Mouse (Mus musculus) CD4-positive, CD25-positive, alpha-beta regulatory T cell, adult 4 months (primary cell): ENCODE data around the gene 6030452D12Rik. TPM values are rescaled to one million over a fixed set of nuclear protein-coding genes. Genes with fewer than 3 reads are reported as not detected.

Experiments
- ATAC-seq: one replicate; pipeline ENCODE4 v1.8.0; 2017
- polyA plus RNA-seq, 2 experiments: library from polyadenylated mRNA; unstranded; fragments of 100-300 nt; shearing (Covaris generic); gene quantifications; one replicate each; pipeline ENCODE4 v1.2.1; 2017

The 6030452D12Rik gene
- not detected for polyA plus RNA-seq

DNA sequence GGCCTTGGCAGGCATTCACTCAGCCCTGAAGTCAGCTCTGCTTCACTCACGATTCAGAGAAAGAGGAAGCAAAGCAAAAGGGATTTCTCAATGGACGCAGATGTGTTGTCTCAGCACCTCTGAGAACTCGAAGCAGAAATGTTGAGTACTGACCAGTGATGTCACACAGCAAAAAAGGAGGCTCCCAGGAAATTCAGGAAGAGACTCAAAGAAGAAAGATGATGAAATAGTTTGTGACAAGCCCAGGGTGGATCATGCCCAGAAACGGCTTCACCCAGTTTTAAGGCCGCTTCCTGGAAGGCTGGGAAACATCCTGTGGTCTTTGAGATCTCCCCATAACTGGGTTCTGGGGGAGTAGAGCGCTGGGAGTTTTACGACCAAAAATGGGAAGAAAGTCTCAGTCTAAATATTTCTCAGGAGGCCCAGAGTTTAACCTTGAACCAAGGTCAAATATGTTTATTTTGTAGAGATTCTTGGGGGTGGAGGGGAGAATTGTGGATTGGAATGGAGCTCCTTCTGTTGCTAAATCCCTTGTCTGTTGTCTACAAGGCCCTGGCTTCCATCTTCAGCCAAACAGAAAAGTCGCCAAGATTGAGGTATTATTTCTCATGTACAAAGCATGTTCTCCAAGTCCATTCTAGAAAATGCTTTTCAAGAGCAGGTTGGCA lies at the start of gene 6030452D12Rik:
Gene 6030452D12Rik (plus strand): TSS at position 505 of the 668 bp plus-strand sequence.
- ATAC-seq, result no peak

GRCm38 (mm10) chr8:106451301-106452085 lies 48.8 kb upstream of the 6030452D12Rik start:
- ATAC-seq, result no peak

GRCm38 (mm10) chr8:106452701-106453481 lies 47.4 kb upstream of the 6030452D12Rik start:
- ATAC-seq, result no peak

GRCm38 (mm10) chr8:106454036-106454435 lies 46.3 kb upstream of the 6030452D12Rik start:
- no peak for ATAC-seq

DNA sequence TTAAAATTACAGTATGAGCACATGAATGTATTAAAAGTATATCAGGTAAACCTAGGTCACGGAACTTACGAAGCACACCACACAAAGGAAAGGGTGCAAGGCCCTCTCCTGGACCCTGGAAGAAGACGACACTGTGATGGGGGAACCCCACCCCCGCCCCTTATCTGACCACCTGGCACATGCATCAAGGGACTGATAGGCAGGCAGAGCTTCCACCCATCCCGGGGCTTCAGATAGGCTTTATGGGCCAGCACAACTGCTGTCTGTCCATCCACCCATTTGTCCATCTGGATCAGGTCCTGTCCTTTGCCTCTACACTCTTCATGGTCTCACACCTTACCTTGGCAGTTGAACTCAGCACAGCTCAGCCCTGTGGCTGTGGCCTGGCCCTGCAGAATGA lies 38.2 kb upstream of the 6030452D12Rik start:
- ATAC-seq, result no peak

DNA sequence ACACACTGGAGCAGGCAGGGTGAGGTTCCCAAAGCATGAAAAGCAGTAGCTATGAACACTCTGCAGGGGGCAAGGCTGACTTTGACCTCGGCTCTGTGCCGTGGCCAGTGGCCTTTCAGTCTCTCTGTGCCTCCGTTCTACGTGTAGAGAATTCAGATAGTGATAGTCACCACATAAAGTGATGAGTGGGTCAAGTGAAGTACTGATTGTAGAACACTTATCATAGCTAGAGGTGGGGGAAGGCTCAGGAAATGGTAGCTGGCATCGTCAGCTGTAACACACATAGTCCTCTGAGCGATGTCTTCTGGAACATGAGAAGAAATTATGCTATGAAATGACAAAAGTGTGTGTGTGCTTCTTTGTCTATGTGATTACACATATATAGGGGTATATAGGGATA lies 36.5 kb upstream of the 6030452D12Rik start:
- no peak for ATAC-seq

DNA sequence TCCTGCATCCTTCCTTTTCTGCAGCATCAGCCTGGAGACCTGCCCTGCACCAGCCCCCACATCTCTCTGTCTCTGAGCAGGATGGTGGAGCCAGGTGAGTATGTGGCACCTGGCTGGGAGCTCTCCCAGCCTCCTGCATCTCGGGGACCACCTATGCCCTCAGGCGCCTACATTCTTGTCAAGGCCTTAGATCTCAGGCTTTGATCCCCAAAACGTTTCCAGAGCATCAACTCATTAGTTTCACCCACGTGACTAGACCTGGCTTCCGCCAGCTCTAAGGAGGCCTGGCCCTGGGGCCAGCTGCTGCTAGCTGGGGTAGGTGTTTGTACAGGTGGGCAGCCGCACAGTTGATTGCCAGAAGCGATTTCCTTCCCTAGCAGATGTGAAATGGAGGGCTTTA lies 30.8 kb upstream of the 6030452D12Rik start:
- ATAC-seq, result no peak

- no peak for ATAC-seq
These were observed 26.3 kb upstream of the 6030452D12Rik start for GRCm38 (mm10) chr8:106474001-106474400.

DNA sequence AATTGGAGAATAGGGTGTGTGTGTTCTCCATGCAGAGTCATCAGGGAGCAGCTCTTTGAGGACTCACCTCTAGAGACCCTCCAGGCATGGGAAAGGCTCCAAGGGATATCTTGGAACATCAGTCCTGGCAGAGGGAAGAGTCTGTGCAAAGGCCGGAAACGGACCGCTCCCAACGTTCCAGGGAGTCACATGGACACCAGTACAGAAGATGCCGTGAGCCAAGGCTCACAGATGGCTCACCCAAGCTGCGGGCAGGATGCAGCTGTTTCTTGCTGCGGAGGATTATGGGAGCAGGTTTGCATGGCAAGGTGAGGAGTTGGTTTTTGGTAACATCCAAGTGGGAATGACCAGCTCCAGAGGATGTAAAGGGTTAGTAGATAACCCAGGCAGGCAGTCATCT lies 3.9 kb downstream of the 6030452D12Rik start:
- no peak for ATAC-seq

DNA sequence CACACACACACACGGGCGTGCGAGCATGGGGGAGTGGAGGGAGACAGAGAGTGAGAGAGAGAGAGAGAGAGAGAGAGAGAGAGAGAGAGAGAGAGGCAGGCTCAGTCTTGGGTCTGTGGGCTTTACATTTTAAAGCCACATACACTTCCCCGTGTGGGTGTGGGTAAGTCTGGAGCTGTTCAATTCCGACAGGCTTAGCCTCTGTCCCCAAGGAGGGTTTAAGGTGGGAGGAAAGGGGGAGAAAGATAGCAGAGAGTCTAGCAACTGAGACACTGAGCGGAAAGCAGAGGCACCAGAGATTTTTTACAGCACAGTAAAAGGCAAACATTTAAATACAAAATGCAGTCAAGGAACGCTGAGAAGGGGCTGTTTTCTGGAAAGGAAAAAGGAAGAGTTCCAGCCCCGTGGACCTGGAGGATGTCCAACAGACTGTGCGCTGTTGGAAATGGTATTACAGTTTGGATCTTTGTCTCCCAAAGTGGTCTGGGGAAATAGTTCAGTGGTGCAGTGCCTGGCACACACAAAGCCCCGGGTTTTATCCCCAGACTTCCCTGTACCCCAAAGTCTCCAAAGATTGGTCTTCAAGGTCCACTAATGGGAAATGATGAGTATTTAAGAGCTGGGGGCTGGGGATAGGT lies 5.1 kb downstream of the 6030452D12Rik start:
- no peak for ATAC-seq

GRCm38 (mm10) chr8:106506106-106506505 lies 5.8 kb downstream of the 6030452D12Rik start:
- no peak for ATAC-seq

- no peak for ATAC-seq
These were observed 7.5 kb downstream of the 6030452D12Rik start for GRCm38 (mm10) chr8:106507761-106508331.

DNA sequence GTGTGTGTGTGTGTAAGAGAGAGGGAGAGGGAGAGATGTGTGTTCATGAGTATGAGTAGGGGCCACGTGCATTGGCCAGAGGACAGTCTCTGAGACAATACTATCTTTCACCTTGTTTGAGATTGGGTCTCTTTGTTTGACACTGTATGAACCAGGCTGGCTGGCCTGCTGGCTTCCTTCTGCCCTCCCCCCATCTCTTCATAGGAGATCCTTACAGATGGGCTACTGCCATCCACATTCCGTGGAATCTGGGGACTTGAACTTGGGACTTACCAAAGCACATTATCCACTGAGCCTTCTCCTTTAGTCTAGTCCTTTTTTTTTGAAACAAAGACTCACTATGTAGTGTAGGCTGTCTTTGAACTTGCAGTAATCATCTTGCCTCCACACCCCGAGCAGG lies 8.1 kb downstream of the 6030452D12Rik start:
- no peak for ATAC-seq

DNA sequence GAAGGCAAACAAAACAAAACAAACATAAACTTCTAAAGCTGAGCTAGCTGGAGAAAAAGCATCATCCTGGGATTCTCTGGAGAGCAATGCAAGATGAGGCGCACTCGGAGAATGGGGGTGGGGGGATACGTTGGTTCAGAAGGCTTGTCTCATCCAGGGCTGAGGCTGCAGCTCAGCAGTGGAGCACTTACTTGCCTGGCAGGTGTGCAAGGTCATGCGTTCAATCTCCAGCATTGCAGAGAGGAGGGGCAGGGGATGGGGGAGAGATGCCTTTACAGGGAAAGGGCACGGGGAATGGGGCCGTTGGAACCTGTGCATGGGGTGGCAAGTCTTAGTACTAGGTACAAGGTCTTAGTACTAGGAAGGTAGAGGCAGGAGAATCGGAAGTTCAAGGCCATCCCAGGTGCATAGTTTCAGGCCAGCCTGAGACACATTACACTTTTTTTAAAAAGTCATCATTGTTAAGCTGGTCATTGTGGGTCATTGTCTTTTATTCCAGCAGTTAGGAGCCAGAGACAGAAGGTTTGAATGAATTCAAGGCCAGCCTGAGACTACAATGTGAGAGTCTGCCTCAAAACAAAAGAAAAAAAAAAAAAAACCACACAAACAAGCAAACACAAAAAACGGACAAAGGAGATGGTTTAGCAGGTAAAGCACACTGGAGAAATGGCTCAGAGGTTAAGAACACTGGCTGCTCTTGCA lies 8.9 kb downstream of the 6030452D12Rik start:
- no peak for ATAC-seq

DNA sequence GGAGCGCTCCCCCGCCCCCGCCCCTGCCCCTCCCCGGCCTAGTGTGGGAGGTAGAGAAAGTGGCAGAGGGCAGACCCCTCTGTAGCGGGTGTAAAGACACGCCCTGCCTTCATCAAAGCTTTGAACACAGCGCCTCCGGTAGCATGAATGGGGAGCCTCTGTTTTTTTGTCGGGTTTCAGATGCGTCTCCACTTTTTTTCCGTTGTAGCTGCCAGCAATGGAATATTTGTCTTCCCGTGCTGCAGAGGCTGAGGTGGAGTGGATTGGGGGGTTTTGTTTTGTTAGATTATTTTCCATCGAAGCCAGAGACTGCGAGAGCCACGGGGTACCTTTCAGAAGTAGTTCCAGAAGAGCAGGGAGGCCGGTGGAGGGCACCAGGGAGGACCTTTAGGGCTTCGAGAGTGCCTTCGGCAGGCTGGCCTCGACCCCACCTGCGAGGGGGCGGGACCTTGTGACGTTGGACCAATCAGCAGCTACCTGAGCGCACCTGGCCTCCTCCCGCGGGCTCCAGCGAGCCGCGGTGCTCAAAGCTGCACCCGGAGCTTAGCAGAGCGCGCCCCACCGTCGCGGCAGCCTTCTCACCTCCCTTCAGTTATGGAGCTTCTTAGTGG lies 10.1 kb downstream of the 6030452D12Rik start, which contains the start of gene Cdh3:
Gene Cdh3 (plus strand): TSS at position 527 of the 611 bp plus-strand sequence.
- no peak for ATAC-seq

- no peak for ATAC-seq
These were observed 10.8 kb downstream of the 6030452D12Rik start for GRCm38 (mm10) chr8:106511065-106511501.

- ATAC-seq, result no peak
These were observed 11.3 kb downstream of the 6030452D12Rik start for GRCm38 (mm10) chr8:106511531-106512041.

DNA sequence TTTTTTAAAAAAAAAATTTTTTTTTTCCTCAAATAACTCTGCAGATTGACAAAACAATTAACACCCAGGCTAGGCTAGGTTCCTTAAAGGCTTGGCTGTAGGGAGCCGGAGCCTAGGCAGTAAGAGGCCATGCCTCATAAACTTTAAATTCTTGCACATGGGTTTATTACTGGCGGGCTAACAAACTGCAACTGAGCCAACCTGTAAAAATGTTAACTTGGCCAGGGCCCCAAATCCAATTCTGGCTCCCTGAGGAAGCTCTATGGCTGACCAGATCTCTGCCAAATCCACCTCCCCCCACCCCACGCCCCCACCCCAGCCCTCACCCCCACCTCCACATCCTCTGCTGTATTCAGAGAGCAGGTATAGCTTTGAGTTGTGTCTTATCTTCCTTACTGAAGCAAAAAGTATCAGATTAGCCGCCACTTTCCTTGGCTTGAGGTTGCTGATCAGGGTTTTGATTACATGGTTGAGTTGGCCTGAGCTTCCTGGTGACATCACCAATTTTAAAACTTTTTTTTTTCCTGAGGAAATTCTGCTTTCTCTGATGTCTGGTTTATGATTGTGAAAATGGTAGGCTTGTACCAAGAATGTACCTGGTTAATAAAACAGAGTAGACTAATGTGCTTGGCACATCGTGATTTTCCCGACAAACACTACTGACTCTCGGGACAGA lies 12.3 kb downstream of the 6030452D12Rik start:
- ATAC-seq, result no peak

DNA sequence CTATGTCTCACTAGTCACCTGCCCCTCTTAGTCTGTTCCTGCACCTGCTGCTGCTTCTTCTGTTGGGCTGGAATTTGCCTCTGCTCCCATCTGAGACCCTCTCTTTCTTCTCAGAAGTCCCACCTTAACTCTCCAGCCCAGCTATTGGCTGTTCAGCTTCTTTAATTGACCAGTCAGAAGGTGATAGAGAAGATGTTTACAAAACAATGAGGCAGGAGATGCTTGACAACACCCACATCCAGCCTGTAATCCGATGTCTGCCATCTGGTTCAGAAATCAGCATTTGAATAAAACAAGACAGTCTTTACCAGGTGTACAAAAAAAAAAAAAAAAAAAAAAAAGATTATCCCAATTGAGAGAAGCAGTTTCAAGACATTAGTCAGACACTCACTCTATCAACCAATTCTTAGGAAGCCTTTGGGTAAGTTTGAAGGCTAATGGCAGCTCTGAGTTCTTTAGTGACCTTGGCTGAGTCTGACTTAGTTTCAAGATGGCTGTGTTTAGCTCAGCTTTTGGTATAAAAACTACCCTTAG lies 15.7 kb downstream of the 6030452D12Rik start:
- ATAC-seq, result no peak

GRCm38 (mm10) chr8:106516581-106516980 lies 16.3 kb downstream of the 6030452D12Rik start:
- no peak for ATAC-seq
